Mouse (Mus musculus): Measurements from ENCODE around the gene Safb. TPM values are rescaled to one million over a fixed set of nuclear protein-coding genes. Genes with fewer than 3 reads are reported as not detected.
"Not testable (repeated sequence)": the region's sequence is repeated elsewhere in the genome, so short reads cannot be mapped to it uniquely, and the experiment has no call there.

The Safb gene
- polyA plus RNA-seq, 1 experiment from 2014 or later = 95.5 TPM

- Histone ChIP-seq H3K27me3 (replicated peaks; ENCODE audit: control insufficient read depth, insufficient read depth, low read length) (no peaks in the 10 kb centered on the region), H3K4me1 (ENCODE audit: control insufficient read depth, insufficient read depth, low read depth, low read length) (peaks cover 13% of the 10 kb centered on the region), H3K36me3 (ENCODE audit: control insufficient read depth, insufficient read depth, low read length) (peaks cover 75% of the 10 kb centered on the region), H3K27ac (ENCODE audit: low read depth, low read length) (no peak overlapping the region), H3K9ac (ENCODE audit: low read depth, low read length) (no peak overlapping the region), H3K4me3 (ENCODE audit: low read length) (no peak overlapping the region), H3K9me3 (ENCODE audit: control insufficient read depth, low read length) (no peaks in the 10 kb centered on the region), H3K4me2 (ENCODE audit: low read length) (no peak overlapping the region)
- 91% methylated on average over 9 of the region's 9 CpGs for WGBS
- ATAC-seq = no peak
These were observed 19.4 kb downstream of the Safb start for GRCm38 (mm10) chr17:56604070-56604380.

GRCm38 (mm10) chr17:56604422-56604821 is 19.8 kb downstream of the Safb start:
- 90% methylated on average over 3 of the region's 3 CpGs for WGBS
- no peak overlapping the region for H3K4me2 ChIP-seq (ENCODE audit: low read length)

DNA sequence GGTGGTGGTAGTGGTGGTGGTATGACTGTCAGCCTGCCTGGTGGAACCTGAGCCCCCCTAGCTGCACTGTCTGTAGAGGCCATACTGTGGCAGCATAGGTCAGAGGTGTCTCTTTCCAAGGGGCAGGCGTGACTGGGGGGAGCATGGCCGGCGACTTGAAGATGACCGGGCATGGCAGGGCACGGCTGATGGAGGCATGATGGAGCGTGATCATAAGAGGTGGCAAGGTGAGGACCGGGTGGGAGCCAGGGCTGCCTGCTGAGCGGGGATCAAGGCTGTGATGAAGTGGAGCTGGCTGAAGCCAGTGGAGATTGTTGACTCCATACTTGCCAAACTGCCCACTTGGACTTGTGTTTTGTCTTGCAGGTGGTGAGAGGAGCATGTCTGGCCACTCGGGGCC is 20.8 kb downstream of the Safb start:
- H3K27me3 ChIP-seq (replicated peaks; ENCODE audit: control insufficient read depth, insufficient read depth, low read length) = no peaks in the 10 kb centered on the region
- WGBS = 92% methylated on average over 9 of the region's 9 CpGs
- no peak for ATAC-seq

More at GRCm38 (mm10) chr17:56604422-56604821, 19.8 kb downstream of the Safb start:
- Histone ChIP-seq H3K4me1 (ENCODE audit: control insufficient read depth, insufficient read depth, low read depth, low read length) (peaks cover 14% of the 10 kb centered on the region), H3K4me3 (ENCODE audit: low read length) (no peak overlapping the region), H3K27me3 (replicated peaks; ENCODE audit: control insufficient read depth, insufficient read depth, low read length) (no peaks in the 10 kb centered on the region), H3K9me3 (ENCODE audit: control insufficient read depth, low read length) (no peaks in the 10 kb centered on the region), H3K9ac (ENCODE audit: low read depth, low read length) (no peak overlapping the region), H3K36me3 (ENCODE audit: control insufficient read depth, insufficient read depth, low read length) (peaks cover 72% of the 10 kb centered on the region), H3K27ac (ENCODE audit: low read depth, low read length) (no peak overlapping the region)
- ATAC-seq = no peak

GRCm38 (mm10) chr17:56607521-56608062 is 23.0 kb downstream of the Safb start:
- Histone ChIP-seq H3K27ac (ENCODE audit: low read depth, low read length) (no peak overlapping the region), H3K4me3 (ENCODE audit: low read length) (no peak overlapping the region), H3K9ac (ENCODE audit: low read depth, low read length) (no peak overlapping the region), H3K9me3 (ENCODE audit: control insufficient read depth, low read length) (no peaks in the 10 kb centered on the region), H3K4me2 (ENCODE audit: low read length) (no peak overlapping the region), H3K4me1 (ENCODE audit: control insufficient read depth, insufficient read depth, low read depth, low read length) (peaks cover 21% of the 10 kb centered on the region), H3K36me3 (ENCODE audit: control insufficient read depth, insufficient read depth, low read length) (peaks cover 44% of the 10 kb centered on the region), H3K27me3 (replicated peaks; ENCODE audit: control insufficient read depth, insufficient read depth, low read length) (no peaks in the 10 kb centered on the region)
- ATAC-seq = no peak
- WGBS = 73% methylated on average over 3 of the region's 3 CpGs

More for the DNA sequence above, 20.8 kb downstream of the Safb start:
- peaks cover 62% of the 10 kb centered on the region for H3K36me3 ChIP-seq (ENCODE audit: control insufficient read depth, insufficient read depth, low read length)
- no peak overlapping the region for H3K9ac ChIP-seq (ENCODE audit: low read depth, low read length)
- H3K4me3 ChIP-seq (ENCODE audit: low read length) = no peak overlapping the region
- H3K4me1 ChIP-seq (ENCODE audit: control insufficient read depth, insufficient read depth, low read depth, low read length) = peaks cover 18% of the 10 kb centered on the region
- H3K4me2 ChIP-seq (ENCODE audit: low read length) = no peak overlapping the region
- H3K27ac ChIP-seq (ENCODE audit: low read depth, low read length) = no peak overlapping the region
- no peaks in the 10 kb centered on the region for H3K9me3 ChIP-seq (ENCODE audit: control insufficient read depth, low read length)

- no peak for ATAC-seq
- Histone ChIP-seq H3K9ac (ENCODE audit: low read depth, low read length) (peak overlapping the region; percentile 81), H3K4me2 (ENCODE audit: low read length) (peak overlapping the region; percentile 86), H3K27ac (ENCODE audit: low read depth, low read length) (no peak overlapping the region), H3K27me3 (replicated peaks; ENCODE audit: control insufficient read depth, insufficient read depth, low read length) (no peaks in the 10 kb centered on the region), H3K9me3 (ENCODE audit: control insufficient read depth, low read length) (no peaks in the 10 kb centered on the region), H3K4me1 (ENCODE audit: control insufficient read depth, insufficient read depth, low read depth, low read length) (peaks cover 21% of the 10 kb centered on the region), H3K4me3 (ENCODE audit: low read length) (peak overlapping the region; percentile 65), H3K36me3 (ENCODE audit: control insufficient read depth, insufficient read depth, low read length) (peaks cover 32% of the 10 kb centered on the region)
- WGBS = 57% methylated on average over 5 of the region's 5 CpGs
These were observed 24.1 kb downstream of the Safb start for GRCm38 (mm10) chr17:56608699-56609098.

DNA sequence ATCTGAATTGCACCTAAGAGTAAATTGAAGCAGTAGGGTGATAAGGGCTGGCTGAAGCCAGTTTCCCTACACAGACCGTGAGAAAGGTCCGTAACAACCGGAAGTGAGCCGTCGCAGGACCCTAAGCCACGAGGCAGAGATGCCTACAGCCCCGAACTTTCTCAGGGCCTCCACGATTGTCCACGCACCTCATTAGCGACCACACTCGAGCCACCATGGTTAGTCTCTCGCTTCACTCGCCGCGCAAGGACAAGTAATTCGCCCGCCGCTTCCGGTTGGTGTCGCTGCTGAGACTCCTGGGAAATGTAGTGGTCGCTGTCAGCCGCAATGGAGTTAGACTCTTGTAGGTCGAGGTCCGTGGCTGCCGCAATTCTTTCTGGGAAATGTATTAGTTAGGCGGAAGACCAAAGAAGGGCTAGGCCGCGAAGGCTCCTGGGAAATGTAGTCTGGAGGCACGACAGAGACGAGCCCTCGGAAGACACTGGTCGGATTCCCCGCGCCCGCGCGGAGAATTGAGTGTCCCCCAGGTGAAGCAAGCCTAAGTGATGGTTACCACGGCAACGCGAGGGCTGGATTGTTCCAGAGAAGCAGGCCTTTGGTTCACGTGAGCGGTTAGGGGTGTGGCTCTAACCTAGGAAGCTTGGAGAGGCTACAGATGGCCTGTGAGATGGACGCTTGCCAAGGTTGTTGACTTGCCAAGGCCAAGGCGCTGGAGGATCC is 25.0 kb downstream of the Safb start, which contains the start of gene 2410015M20Rik:
Gene 2410015M20Rik (minus strand): TSS at position 320 of the 720 bp plus-strand sequence.
- H3K4me2 ChIP-seq (ENCODE audit: low read length) = peak within 1 kb of the TSS; percentile 86
- WGBS = under 1% methylated on average over 44 of the region's 44 CpGs
- peaks cover 27% of the 10 kb centered on the region for H3K4me1 ChIP-seq (ENCODE audit: control insufficient read depth, insufficient read depth, low read depth, low read length)
- H3K27me3 ChIP-seq (replicated peaks; ENCODE audit: control insufficient read depth, insufficient read depth, low read length) = no peaks in the 10 kb centered on the region
- peaks cover 23% of the 10 kb centered on the region for H3K36me3 ChIP-seq (ENCODE audit: control insufficient read depth, insufficient read depth, low read length)
- peak within 1 kb of the TSS; percentile 81 for H3K9ac ChIP-seq (ENCODE audit: low read depth, low read length)
- peak; percentile 91 for ATAC-seq
- no peaks in the 10 kb centered on the region for H3K9me3 ChIP-seq (ENCODE audit: control insufficient read depth, low read length)
- peak within 1 kb of the TSS; percentile 65 for H3K4me3 ChIP-seq (ENCODE audit: low read length)
- peak within 1 kb of the TSS; percentile 85 for H3K27ac ChIP-seq (ENCODE audit: low read depth, low read length)

- H3K9ac ChIP-seq (ENCODE audit: low read depth, low read length) = no peak overlapping the region
- H3K4me1 ChIP-seq (ENCODE audit: control insufficient read depth, insufficient read depth, low read depth, low read length) = peaks cover 35% of the 10 kb centered on the region
- no peak overlapping the region for H3K4me2 ChIP-seq (ENCODE audit: low read length)
- H3K27ac ChIP-seq (ENCODE audit: low read depth, low read length) = no peak overlapping the region
- ATAC-seq = no peak
- peaks cover 17% of the 10 kb centered on the region for H3K36me3 ChIP-seq (ENCODE audit: control insufficient read depth, insufficient read depth, low read length)
- no peaks in the 10 kb centered on the region for H3K9me3 ChIP-seq (ENCODE audit: control insufficient read depth, low read length)
- no peak overlapping the region for H3K4me3 ChIP-seq (ENCODE audit: low read length)
- no peaks in the 10 kb centered on the region for H3K27me3 ChIP-seq (replicated peaks; ENCODE audit: control insufficient read depth, insufficient read depth, low read length)
- 70% methylated on average over 2 of the region's 2 CpGs for WGBS
These were observed 26.7 kb downstream of the Safb start for GRCm38 (mm10) chr17:56611323-56611722.

- H3K4me2 ChIP-seq (ENCODE audit: low read length) = no peak overlapping the region
- H3K4me1 ChIP-seq (ENCODE audit: control insufficient read depth, insufficient read depth, low read depth, low read length) = peaks cover 35% of the 10 kb centered on the region
- H3K27ac ChIP-seq (ENCODE audit: low read depth, low read length) = no peak overlapping the region
- peaks cover 10% of the 10 kb centered on the region for H3K36me3 ChIP-seq (ENCODE audit: control insufficient read depth, insufficient read depth, low read length)
- H3K9ac ChIP-seq (ENCODE audit: low read depth, low read length) = no peak overlapping the region
- H3K9me3 ChIP-seq (ENCODE audit: control insufficient read depth, low read length) = no peaks in the 10 kb centered on the region
- no peaks in the 10 kb centered on the region for H3K27me3 ChIP-seq (replicated peaks; ENCODE audit: control insufficient read depth, insufficient read depth, low read length)
- WGBS = 14% methylated on average over 14 of the region's 14 CpGs
- H3K4me3 ChIP-seq (ENCODE audit: low read length) = no peak overlapping the region
- ATAC-seq = no peak
These were observed 27.4 kb downstream of the Safb start for GRCm38 (mm10) chr17:56611861-56612564.

DNA sequence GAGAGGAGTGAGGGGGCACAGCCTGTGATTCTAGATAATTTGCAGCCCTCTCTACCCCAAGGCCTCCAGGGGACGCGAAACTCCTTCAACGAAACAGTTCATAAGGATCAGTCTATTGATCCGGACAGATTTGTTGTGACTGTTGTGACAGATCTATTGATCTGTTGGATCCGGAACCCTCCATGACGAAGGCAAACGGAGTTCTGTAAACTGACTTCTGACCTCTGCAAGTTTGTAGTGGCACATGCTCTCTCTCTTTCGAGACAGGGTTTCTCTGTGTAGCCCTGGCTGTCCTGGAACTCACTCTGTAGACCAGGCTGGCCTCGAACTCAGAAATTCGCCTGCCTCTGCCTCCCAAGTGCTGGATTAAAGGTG is 27.9 kb downstream of the Safb start:
- H3K9me3 ChIP-seq (ENCODE audit: control insufficient read depth, low read length); H3K27ac ChIP-seq (ENCODE audit: low read depth, low read length); H3K9ac ChIP-seq (ENCODE audit: low read depth, low read length); ATAC-seq; H3K27me3 ChIP-seq (replicated peaks; ENCODE audit: control insufficient read depth, insufficient read depth, low read length); H3K4me3 ChIP-seq (ENCODE audit: low read length); H3K4me2 ChIP-seq (ENCODE audit: low read length): not testable (repeated sequence)
- peaks cover 35% of the 10 kb centered on the region for H3K4me1 ChIP-seq (ENCODE audit: control insufficient read depth, insufficient read depth, low read depth, low read length)
- peaks cover 13% of the 10 kb centered on the region; the same call in 1 of the 2 replicates for H3K36me3 ChIP-seq (ENCODE audit: control insufficient read depth, insufficient read depth, low read length)
- whole genome bisulfite sequencing = 74% methylated on average over 10 of the region's 10 CpGs
